ENCODE assay signal across 11 mouse cellular contexts in genomic region chr1:191215776-191216661, GRCm38 (mm10). TPM values are rescaled to one million over a fixed set of nuclear protein-coding genes. Genes with fewer than 3 reads are reported as not detected.
DNase-seq lines count a peak whose midpoint lies in the region; ATAC-seq and TF ChIP-seq lines count a peak whose summit lies in the region.
"Had no signal": no experiment of that assay in that cellular context is flagged by ENCODE, and none has a peak within 500 bp of the region (broad histone marks: within the 10 kb centered on the region; RNA-seq: fewer than 3 reads in every experiment).

No protein-coding gene starts in this region.

- no peaks in the 10 kb centered on the region for H3K79me2 ChIP-seq in CH12.LX (replicated peaks; ENCODE audit: control insufficient read depth, extremely low read depth, insufficient read depth, poor library complexity, severe bottlenecking)

- 30% methylated on average over 19 of the region's 19 CpGs for WGBS in heart, embryonic 15.5 days
- WGBS in limb, embryonic 13.5 days = 34% methylated on average over 19 of the region's 19 CpGs

- H3K36me3 ChIP-seq in heart, embryonic 15.5 days = no peaks in the 10 kb centered on the region
- H3K36me3 ChIP-seq in CH12.LX (replicated peaks in 1 of 2; ENCODE audit: control insufficient read depth in 1 of 2, insufficient read depth in 1 of 2, low read length in 1 of 2) = no peaks in the 10 kb centered on the region
- no peaks in the 10 kb centered on the region for H3K36me3 ChIP-seq in limb, embryonic 13.5 days

- dilution Hi-C loops in CH12.LX (cut with MboI; ENCODE audit: extremely low pct_ligation_motif_present, extremely low pct_unique_long_range_greater_than_20kb, low sequenced_read_pairs) = no loop called here

- no peak overlapping the region for H3K4me3 ChIP-seq in heart, embryonic 15.5 days
- no peak overlapping the region for H3K4me3 ChIP-seq in CH12.LX (replicated peaks in 1 of 3; ENCODE audit: low read depth in 2 of 3, low read length in 2 of 3, poor library complexity in 1 of 3)
- H3K4me3 ChIP-seq in limb, embryonic 13.5 days = no peak overlapping the region

- TF ChIP-seq CTCF in CH12.LX (conservative IDR thresholded peaks at IDR 0.05 in 1 of 2, IDR thresholded peaks at IDR 0.05 in 1 of 2; ENCODE audit: low read depth in 2 of 2, low read length in 2 of 2) = no peak

- no peak for DNase-seq in heart, adult 8-10 months (ENCODE audit: low spot score)
- DNase-seq in CH12.LX (ENCODE audit: extremely low read depth) (no peak), adipocyte (ENCODE audit: low spot score) (no peak)
- DNase-seq in embryo, embryonic 11 days = peak; percentile 24
- no peak for DNase-seq in left cerebral cortex, adult 11 months (ENCODE audit: low spot score)
- no peak for DNase-seq in right cerebral cortex, postnatal 36 days (ENCODE audit: low spot score in 2 of 2)
- DNase-seq: gastrocnemius, postnatal 25 days; lung, postnatal 4 days had no signal

- H3K9ac ChIP-seq in heart, embryonic 15.5 days = no peak overlapping the region
- H3K9ac ChIP-seq in CH12.LX (ENCODE audit: insufficient read depth, low read depth) = no peak overlapping the region
- no peak overlapping the region for H3K9ac ChIP-seq in limb, embryonic 13.5 days

- H3K27me3 ChIP-seq in heart, embryonic 15.5 days = no peaks in the 10 kb centered on the region
- peaks cover 7% of the 10 kb centered on the region for H3K27me3 ChIP-seq in CH12.LX (replicated peaks)
- peaks cover 7% of the 10 kb centered on the region for H3K27me3 ChIP-seq in limb, embryonic 13.5 days

- no peaks in the 10 kb centered on the region for H3K9me3 ChIP-seq in heart, embryonic 15.5 days (replicated peaks)
- H3K9me3 ChIP-seq in CH12.LX (replicated peaks; ENCODE audit: low read length) = no peaks in the 10 kb centered on the region
- H3K9me3 ChIP-seq in limb, embryonic 13.5 days = no peaks in the 10 kb centered on the region

- TF ChIP-seq EP300 in CH12.LX (IDR thresholded peaks at IDR 0.05; ENCODE audit: low read length) = no peak

- no peak overlapping the region for H3K27ac ChIP-seq in heart, embryonic 15.5 days
- H3K27ac ChIP-seq in CH12.LX (ENCODE audit: insufficient read depth, low read depth) = no peak overlapping the region
- no peak overlapping the region for H3K27ac ChIP-seq in limb, embryonic 13.5 days

- ATAC-seq in heart, embryonic 15.5 days (replicated peaks; ENCODE audit: insufficient number of reproducible peaks, insufficient read depth, low FRiP score, low read depth) = no peak
- ATAC-seq in limb, embryonic 13.5 days (ENCODE audit: low FRiP score, low read depth) = no peak

- TF ChIP-seq POLR2A in CH12.LX (IDR thresholded peaks at IDR 0.05; ENCODE audit: low read depth, low read length) = no peak

- no peak for TF ChIP-seq RAD21 in CH12.LX (IDR thresholded peaks at IDR 0.05; ENCODE audit: low read depth, low read length)

- in situ Hi-C loops in CH12.LX (cut with MboI; ENCODE audit: low pct_ligation_motif_present, low pct_unique_long_range_greater_than_20kb, low sequenced_read_pairs) = no loop called here

- H3K4me1 ChIP-seq in heart, embryonic 15.5 days (replicated peaks) = peaks cover 6% of the 10 kb centered on the region
- peaks cover 0 to 7% of the 10 kb centered on the region in 2 experiments; a peak in 2 of 4 replicates for H3K4me1 ChIP-seq in CH12.LX (ENCODE audit: control insufficient read depth in 1 of 2, insufficient read depth in 2 of 2)
- no peaks in the 10 kb centered on the region for H3K4me1 ChIP-seq in limb, embryonic 13.5 days

- H3K4me2 ChIP-seq in heart, embryonic 15.5 days = peak overlapping the region; percentile 49
- peak overlapping the region; percentile 0; the same call in 1 of the 2 replicates for H3K4me2 ChIP-seq in CH12.LX (ENCODE audit: insufficient read depth, low read depth, poor library complexity, severe bottlenecking)
- peak overlapping the region; percentile 45 for H3K4me2 ChIP-seq in limb, embryonic 13.5 days (replicated peaks)

TF ChIP-seq in CH12.LX, 34 proteins besides CTCF, POLR2A, EP300 and RAD21:
- TF ChIP-seq ZMIZ1 (IDR thresholded peaks at IDR 0.05; ENCODE audit: low read depth, low read length) (no peak), ETS1 (conservative IDR thresholded peaks at IDR 0.05; ENCODE audit: low read depth, low read length) (peak; percentile 59; the same call in 1 of the 2 replicates), MEF2A (IDR thresholded peaks at IDR 0.05; ENCODE audit: borderline replicate concordance, low read depth, low read length) (no peak), SMC3 (IDR thresholded peaks at IDR 0.05; ENCODE audit: low read depth, low read length) (no peak), TBP (conservative IDR thresholded peaks at IDR 0.05; ENCODE audit: low read depth, low read length) (no peak), POLR2AphosphoS2 (IDR thresholded peaks at IDR 0.05; ENCODE audit: low read depth, low read length) (no peak), PAX5 (IDR thresholded peaks at IDR 0.05; ENCODE audit: low read length) (no peak), ZNF384 (IDR thresholded peaks at IDR 0.05; ENCODE audit: low read depth, low read length) (no peak), IRF4 (IDR thresholded peaks at IDR 0.05; ENCODE audit: low read depth, low read length) (peak; percentile 56; the same call in 1 of the 2 replicates), MAX (IDR thresholded peaks at IDR 0.05; ENCODE audit: low read length) (no peak), E2F4 (IDR thresholded peaks at IDR 0.05; ENCODE audit: insufficient replicate concordance, low read depth, low read length) (no peak), NELFE (IDR thresholded peaks at IDR 0.05; ENCODE audit: low read depth, low read length) (no peak), JUND (conservative IDR thresholded peaks at IDR 0.05; ENCODE audit: low read depth, low read length) (no peak), JUN (IDR thresholded peaks at IDR 0.05; ENCODE audit: insufficient read depth, low read depth, low read length) (no peak), HCFC1 (IDR thresholded peaks at IDR 0.05; ENCODE audit: low read depth, low read length) (no peak), KAT2A (IDR thresholded peaks at IDR 0.05; ENCODE audit: insufficient replicate concordance, low read length) (no peak), BHLHE40 (IDR thresholded peaks at IDR 0.05; ENCODE audit: low read depth, low read length) (peak; percentile 85), TCF12 (IDR thresholded peaks at IDR 0.05; ENCODE audit: low read depth, low read length) (peak; percentile 71; the same call in 1 of the 2 replicates)
TF ChIP-seq in CH12.LX: peak in this region for 4.

RNA-seq across cellular contexts. Expression of gene Atf3, which starts 1.8 kb away (rescaled TPM):
- polyA plus RNA-seq in heart, embryonic 15.5 days (2015; fragmentation: Nextera tagmentation; extraction: Ambion mirVana) = 14.0 and 14.3 TPM in 2 replicates
- total RNA-seq in heart, adult 8-10 months (2022) = 10 to 100 TPM in 1 of 4 experiments, 1 to 10 TPM in 3; 3.0 to 10.3 (median 4.2) TPM
- total RNA-seq in CH12.LX (2012; rRNA removed) = 13.7 and 32.9 TPM in 2 replicates
- 39.7 and 41.5 TPM in 2 replicates for total RNA-seq in CH12.LX (2014; rRNA removed)
- polyA plus RNA-seq in CH12.LX (2012; ENCODE audit: insufficient read length, low read depth) = 25.1 and 28.9 TPM in 2 replicates
- 4.2 and 4.3 TPM in 2 replicates for polyA plus RNA-seq in limb, embryonic 13.5 days (2015; fragmentation: Nextera tagmentation; extraction: Ambion mirVana)

RNA-seq across cellular contexts. Expression of gene Fam71a, which starts 51.4 kb away (rescaled TPM):
- not detected in 2 replicates for polyA plus RNA-seq in heart, embryonic 15.5 days (2015; fragmentation: Nextera tagmentation; extraction: Ambion mirVana)
- not detected for total RNA-seq in heart, adult 8-10 months (2022)
- total RNA-seq in CH12.LX (2012; rRNA removed) = not detected in 2 replicates
- not detected in 2 replicates for total RNA-seq in CH12.LX (2014; rRNA removed)
- not detected in 2 replicates for polyA plus RNA-seq in CH12.LX (2012; ENCODE audit: insufficient read length, low read depth)
- polyA plus RNA-seq in limb, embryonic 13.5 days (2015; fragmentation: Nextera tagmentation; extraction: Ambion mirVana) = not detected in 2 replicates
- total RNA-seq: gastrocnemius, postnatal 25 days had no signal
- polyA plus RNA-seq: small intestine, adult 2 months had no signal
